Mouse (Mus musculus): Measurements from ENCODE around the gene Clcn2.
"Not testable (repeated sequence)": the region's sequence is repeated elsewhere in the genome, so short reads cannot be mapped to it uniquely, and the experiment has no call there.

Clcn2 gene

DNA sequence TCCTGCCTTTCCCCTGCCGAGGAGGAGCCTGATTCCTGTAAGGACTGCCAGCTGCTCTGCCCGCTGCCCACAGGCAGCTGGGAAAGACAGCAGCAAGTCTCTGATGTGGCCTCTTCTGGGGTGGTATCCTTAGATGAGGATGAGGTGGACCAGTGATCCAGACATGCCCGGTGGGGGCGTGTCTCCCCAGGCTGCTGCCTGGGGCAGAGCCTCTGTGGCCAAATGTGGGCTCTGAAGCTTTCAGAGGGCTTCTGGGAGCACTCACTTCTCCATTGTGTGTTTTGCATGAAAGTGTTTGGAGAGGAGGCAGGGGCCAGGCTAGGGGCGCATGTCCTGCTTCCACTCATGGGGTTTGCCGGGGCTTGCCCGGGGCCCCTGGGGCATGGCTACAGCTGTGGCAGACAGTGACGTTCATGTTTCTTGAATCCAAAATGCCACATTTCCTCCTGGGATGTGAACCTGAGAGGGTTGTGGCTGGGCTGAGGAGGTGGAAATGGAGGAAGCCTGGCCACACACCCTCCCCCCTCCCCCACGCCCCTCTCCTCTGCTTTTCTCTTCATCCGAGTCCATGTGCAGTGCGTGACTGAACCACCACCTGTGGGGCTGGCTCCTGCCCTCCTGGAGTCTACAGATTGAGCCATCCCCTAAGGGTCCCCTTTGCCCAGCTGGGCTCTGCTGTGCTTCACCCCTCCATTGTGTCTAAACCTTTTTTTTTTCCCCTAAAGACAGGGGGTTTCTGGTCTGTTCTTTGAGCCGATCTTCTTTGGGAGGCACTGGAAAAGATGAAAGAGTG lies 15.6 kb downstream of the Clcn2 start:
- no peak for DNase-seq (ENCODE audit: low spot score in 2 of 2)

- no peak for DNase-seq (ENCODE audit: low spot score in 2 of 2)
These were observed 16.2 kb downstream of the Clcn2 start for GRCm38 (mm10) chr16:20701316-20701715.

GRCm38 (mm10) chr16:20700036-20700435 lies 17.5 kb downstream of the Clcn2 start:
- no peak for DNase-seq (ENCODE audit: low spot score in 2 of 2)

- no peak for DNase-seq (ENCODE audit: low spot score in 2 of 2)
These were observed 18.3 kb downstream of the Clcn2 start for GRCm38 (mm10) chr16:20699266-20699665.

- DNase-seq (ENCODE audit: low spot score in 2 of 2): no peak
These were observed 21.8 kb downstream of the Clcn2 start for GRCm38 (mm10) chr16:20695622-20696323.

DNA sequence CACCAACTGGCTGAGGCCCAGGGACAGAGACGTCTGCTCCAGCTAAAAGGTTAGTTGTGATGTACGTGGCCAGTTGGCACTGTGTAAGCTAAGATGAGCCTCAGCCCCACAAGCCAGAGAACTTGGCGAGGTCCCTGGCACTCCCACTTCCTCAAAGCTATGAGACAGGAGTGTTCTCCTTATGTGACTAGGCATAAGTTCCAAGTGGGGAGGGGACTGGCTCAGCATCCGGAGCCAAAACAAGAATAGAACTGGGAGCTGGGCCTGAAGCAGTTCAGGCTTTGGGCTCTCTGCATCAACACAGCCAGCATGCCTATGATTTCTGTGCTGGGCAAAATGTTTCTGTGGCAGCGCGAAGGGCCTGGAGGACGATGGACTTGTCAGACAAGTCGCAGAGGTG lies 22.8 kb downstream of the Clcn2 start:
- no peak for DNase-seq (ENCODE audit: low spot score in 2 of 2)

DNA sequence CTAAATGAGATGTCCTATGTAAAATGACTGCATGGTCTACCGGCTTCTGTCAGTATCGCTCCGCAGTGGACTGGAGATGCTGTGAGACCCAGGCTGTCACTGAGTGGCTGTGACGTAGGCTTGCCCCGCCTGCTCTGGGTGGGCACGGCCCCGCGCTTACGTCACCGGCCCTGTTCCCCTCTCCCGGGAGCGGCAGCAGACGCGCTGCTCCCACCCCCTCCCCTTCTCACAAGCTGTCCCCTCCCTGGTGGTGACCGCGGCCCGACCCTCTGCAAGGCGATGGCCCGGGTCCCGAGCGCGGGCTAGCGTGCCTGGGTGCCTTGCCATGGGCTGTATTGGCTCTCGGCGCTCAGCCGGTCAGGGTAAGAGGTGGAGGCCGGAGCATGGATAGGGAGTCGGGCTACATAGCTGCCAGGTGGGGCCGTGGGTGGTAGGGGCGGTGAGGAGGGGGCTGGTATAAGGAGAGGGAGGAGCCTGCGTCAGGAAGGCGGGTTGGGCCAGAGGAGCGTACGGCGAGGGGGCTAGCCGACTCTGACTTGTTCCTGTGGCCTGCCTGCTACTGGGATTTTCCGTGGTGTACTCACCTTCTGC lies 24.3 kb downstream of the Clcn2 start, which contains the start of gene Fam131a:
TSS of gene Fam131a (plus strand) at position 131 of the 591 bp plus-strand sequence.
- peak; percentile 72 to 78 for DNase-seq (ENCODE audit: low spot score in 2 of 2)

- no peak for DNase-seq (ENCODE audit: low spot score in 2 of 2)
These were observed 25.1 kb downstream of the Clcn2 start for GRCm38 (mm10) chr16:20692241-20692965.

- DNase-seq (ENCODE audit: low spot score in 2 of 2): no peak
These were observed 25.9 kb downstream of the Clcn2 start for GRCm38 (mm10) chr16:20691617-20692016.

GRCm38 (mm10) chr16:20690774-20691173 lies 26.8 kb downstream of the Clcn2 start:
- no peak for DNase-seq (ENCODE audit: low spot score in 2 of 2)

- DNase-seq (ENCODE audit: low spot score in 2 of 2): peak; percentile 70 to 83
These were observed 39.4 kb downstream of the Clcn2 start for GRCm38 (mm10) chr16:20677974-20678675.

DNA sequence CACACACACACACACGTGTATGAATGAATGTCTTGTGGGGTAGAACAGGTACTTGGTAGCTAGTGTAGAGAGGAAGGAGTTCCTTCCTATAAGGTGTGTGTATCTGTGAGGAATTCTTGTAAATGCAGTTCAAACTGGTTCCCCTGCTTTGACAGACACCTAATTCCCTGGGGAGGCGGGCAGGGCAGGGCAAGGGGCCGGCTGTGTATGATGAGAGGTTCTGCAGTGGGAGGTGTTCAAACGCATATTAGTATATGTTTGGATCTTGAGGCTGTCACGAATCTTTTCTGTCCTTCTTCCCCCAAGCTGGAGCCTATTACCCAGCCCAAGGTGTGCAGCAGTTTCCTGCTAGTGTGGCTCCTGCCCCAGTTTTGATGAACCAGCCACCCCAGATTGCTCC lies 40.2 kb downstream of the Clcn2 start:
- no peak for DNase-seq (ENCODE audit: low spot score in 2 of 2)

DNA sequence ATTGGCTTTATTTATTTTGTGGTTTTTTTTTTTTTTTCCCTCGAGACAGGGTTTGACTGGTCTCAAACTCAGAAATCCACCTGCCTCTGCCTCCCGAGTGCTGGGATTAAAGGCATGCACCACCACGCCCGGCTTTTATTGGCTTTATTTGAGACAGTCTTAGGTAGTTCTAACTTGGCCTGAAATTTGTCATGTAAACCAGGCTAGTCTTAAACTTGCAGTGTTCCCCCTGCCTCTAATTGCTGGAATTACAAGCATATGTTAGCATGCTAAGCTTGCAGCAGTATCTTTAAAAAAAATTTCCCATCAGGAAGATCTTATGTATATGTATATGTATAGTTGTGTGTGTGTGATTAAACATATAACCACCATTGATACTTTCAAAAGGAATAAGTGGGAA lies 40.8 kb downstream of the Clcn2 start:
- no peak for DNase-seq (ENCODE audit: low spot score in 2 of 2)

GRCm38 (mm10) chr16:20675213-20675612 lies 42.3 kb downstream of the Clcn2 start:
- DNase-seq (ENCODE audit: low spot score in 2 of 2): no peak

DNA sequence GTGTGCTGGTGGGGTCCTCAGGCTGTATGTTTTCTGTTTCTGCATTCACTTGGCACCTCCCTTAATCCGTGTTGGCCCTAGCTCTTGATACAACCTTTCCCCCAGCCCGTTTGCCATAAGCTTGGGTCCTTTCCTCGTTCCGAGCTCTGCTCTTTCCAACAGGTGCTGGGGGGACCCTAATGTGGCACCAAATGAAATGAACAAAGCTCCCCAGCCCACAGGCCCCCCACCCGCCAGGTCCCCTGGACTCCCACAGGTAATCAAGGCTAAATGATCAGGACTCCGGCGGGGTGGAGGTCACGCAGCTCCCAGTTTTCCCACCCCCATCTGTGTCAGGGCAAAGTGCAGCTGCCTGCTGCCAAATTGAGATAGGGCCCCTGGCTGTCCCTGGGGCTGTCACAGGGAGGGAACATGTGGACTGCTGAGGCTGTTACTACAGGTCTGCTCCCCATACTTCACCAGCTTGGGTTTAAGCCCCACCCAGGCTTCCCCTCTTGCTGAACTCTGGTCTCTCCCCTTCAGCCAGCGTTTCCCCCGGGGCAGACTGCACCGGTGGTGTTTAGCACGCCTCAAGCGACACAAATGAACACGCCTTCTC lies 43.7 kb downstream of the Clcn2 start:
- DNase-seq (ENCODE audit: low spot score in 2 of 2): peak; percentile 48 to 50

- peak; percentile 40 to 43 for DNase-seq (ENCODE audit: low spot score in 2 of 2)
These were observed 44.4 kb downstream of the Clcn2 start for GRCm38 (mm10) chr16:20672965-20673705.

- peak; percentile 93 to 94 for DNase-seq (ENCODE audit: low spot score in 2 of 2)
These were observed 45.0 kb downstream of the Clcn2 start for GRCm38 (mm10) chr16:20672500-20672902.

DNA sequence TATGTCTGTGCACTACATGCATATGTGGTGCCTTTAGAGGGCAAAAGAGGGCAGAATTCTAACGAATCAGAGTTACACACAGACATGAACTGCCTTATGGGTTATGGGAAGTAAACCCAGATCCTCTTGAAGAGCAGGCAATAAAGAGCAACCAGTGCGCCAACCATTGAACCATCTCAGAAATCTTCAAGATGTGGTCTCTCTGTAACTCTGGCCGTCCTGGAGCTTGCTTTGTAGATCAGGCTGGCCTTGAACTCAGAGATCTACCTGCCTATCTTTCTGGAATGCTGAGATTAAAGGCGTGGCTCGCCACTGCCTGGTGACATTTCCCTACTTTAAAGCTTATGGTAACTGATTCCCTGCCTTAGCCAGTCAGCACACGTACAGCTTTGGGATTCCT lies 45.7 kb downstream of the Clcn2 start:
- no peak for DNase-seq (ENCODE audit: low spot score in 2 of 2)

DNA sequence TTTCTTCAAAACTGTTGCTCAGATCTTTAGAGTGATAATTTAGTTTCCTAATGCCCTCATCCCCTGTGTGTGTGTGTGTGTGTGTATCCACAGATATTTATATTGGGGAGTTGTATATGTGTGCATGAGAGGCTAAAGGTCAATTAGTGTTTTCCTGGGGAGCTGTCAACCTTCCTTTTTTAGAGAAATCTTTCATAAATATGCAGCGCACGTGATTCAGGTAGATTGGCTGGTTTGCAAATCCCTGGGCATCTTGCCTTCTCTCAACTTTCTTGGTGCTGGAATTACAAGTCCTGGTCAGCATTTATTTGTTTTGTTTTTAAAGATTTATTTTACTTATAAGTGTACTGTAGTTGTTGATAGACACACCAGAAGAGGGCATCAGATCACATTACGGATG lies 47.3 kb downstream of the Clcn2 start:
- DNase-seq (ENCODE audit: low spot score in 2 of 2): no peak

DNA sequence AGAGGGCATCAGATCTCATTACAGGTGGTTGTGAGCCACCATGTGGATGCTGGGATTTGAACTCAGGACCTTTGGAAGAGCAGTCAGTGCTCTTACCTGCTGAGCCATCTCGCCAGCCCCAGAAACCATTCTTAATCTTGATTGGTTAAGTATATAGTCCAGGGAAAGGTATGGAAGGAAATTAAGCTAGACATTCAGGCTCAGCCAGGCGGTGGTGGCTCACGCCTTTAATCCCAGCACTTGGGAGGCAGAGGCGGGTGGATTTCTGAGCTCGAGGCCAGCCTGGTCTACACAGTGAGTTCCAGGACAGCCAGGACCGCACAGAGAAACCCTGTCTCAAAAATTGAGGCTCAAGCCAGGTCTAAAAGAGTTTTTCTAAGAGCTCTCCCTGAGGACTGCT lies 49.5 kb downstream of the Clcn2 start, which contains the start of gene Eif4g1:
TSS of gene Eif4g1 (plus strand) at position 301 of the 400 bp plus-strand sequence.
- not testable (repeated sequence) for DNase-seq (ENCODE audit: low spot score in 2 of 2)

Measured in spleen, postnatal 36 days (tissue).